Mouse (Mus musculus): ENCODE results near the gene Sec22b. TPM values are rescaled to one million over a fixed set of nuclear protein-coding genes. Genes with fewer than 3 reads are reported as not detected.

The Sec22b gene
- polyA plus RNA-seq, 2 experiments from 2014 or later, result 80.3 to 83.7 TPM

Other genes with a start within 250 kb of the Sec22b start
- 1 to 10 TPM; 2.5 to 2.9 TPM for gene Prkab2, start 243.0 kb upstream of the Sec22b start, polyA plus RNA-seq (2017; shearing (Covaris generic))
- not detected for gene Gm17651, start 226.5 kb upstream of the Sec22b start, polyA plus RNA-seq (2017; shearing (Covaris generic))
- gene Pde4dip, start 12.5 kb upstream of the Sec22b start, polyA plus RNA-seq (2017; shearing (Covaris generic)), result 10 to 100 TPM in 1 of 2 experiments, 1 to 10 TPM in 1; 7.5 to 10.3 TPM
- gene Notch2, start 112.3 kb downstream of the Sec22b start, polyA plus RNA-seq (2017; shearing (Covaris generic)), result 10 to 100 TPM; 13.9 to 18.8 TPM